ENCODE assay signal across 24 mouse cellular contexts in genomic region chr4:87961872-87962271, GRCm38 (mm10).
"Had no signal": no experiment of that assay in that cellular context is flagged by ENCODE, and none has a peak within 500 bp of the region (broad histone marks: within the 10 kb centered on the region; RNA-seq: fewer than 3 reads in every experiment).

No protein-coding gene starts in this region.

- H3K4me1 ChIP-seq: neural tube, embryonic 12.5 days had no signal

- H3K36me3 ChIP-seq: limb, embryonic 12.5 days; limb, embryonic 15.5 days; midbrain, embryonic 12.5 days; midbrain, embryonic 15.5 days; neural tube, embryonic 12.5 days; neural tube, embryonic 15.5 days had no signal

- DNase-seq: kidney, postnatal 10 days; kidney, postnatal 36 days; layer of hippocampus, postnatal 36 days; left cerebral cortex, postnatal 4 days; liver, postnatal 0 days; lung, embryonic 14.5 days; right cerebral cortex, adult 18-20 months; right cerebral cortex, postnatal 14 days; right cerebral cortex, postnatal 4 days; thymus, adult 2 months; thymus, postnatal 14 days; thymus, postnatal 4 days had no signal

- H3K4me3 ChIP-seq: left cerebral cortex, adult 2 months; limb, embryonic 12.5 days; limb, embryonic 15.5 days; midbrain, embryonic 12.5 days; midbrain, embryonic 15.5 days; neural tube, embryonic 12.5 days; neural tube, embryonic 15.5 days had no signal

- H3K27ac ChIP-seq: left cerebral cortex, adult 2 months; limb, embryonic 12.5 days; limb, embryonic 15.5 days; liver, embryonic 14.5 days; macrophage; midbrain, embryonic 12.5 days; midbrain, embryonic 15.5 days; neural tube, embryonic 12.5 days; neural tube, embryonic 15.5 days; stomach, postnatal 0 days had no signal

- H3K27me3 ChIP-seq: limb, embryonic 12.5 days; limb, embryonic 15.5 days; midbrain, embryonic 12.5 days; midbrain, embryonic 15.5 days; neural tube, embryonic 12.5 days; neural tube, embryonic 15.5 days had no signal

- H3K9ac ChIP-seq: limb, embryonic 12.5 days; limb, embryonic 15.5 days; liver, embryonic 14.5 days; liver, postnatal 0 days; lung, embryonic 14.5 days; midbrain, embryonic 12.5 days; midbrain, embryonic 15.5 days; neural tube, embryonic 12.5 days; neural tube, embryonic 15.5 days had no signal

- ATAC-seq: liver, postnatal 0 days; lung, postnatal 0 days had no signal

- H3K9me3 ChIP-seq: limb, embryonic 12.5 days; limb, embryonic 15.5 days; midbrain, embryonic 12.5 days; midbrain, embryonic 15.5 days; neural tube, embryonic 12.5 days; neural tube, embryonic 15.5 days had no signal

- H3K4me2 ChIP-seq: limb, embryonic 12.5 days; limb, embryonic 15.5 days; liver, embryonic 11.5 days; lung, embryonic 14.5 days; midbrain, embryonic 12.5 days; midbrain, embryonic 15.5 days; neural tube, embryonic 12.5 days; neural tube, embryonic 15.5 days had no signal
